Mouse (Mus musculus) bone marrow macrophage, adult 2 months (primary cell): ENCODE measurements at regions not wholly inside any gene's neighbourhood (a gene's known extent, or its start where the extent isn't known, plus 50 kb on each side); places are given as distances from the start of the nearest gene placed in this dataset.

ENCODE experiments used
- CTCF ChIP-seq: IDR thresholded peaks from 2 replicates; pipeline ENCODE4 v1.5.1; 2012; ENCODE audit warnings: low read depth, mild to moderate bottlenecking, low read length, moderate library complexity
- POLR2A ChIP-seq: IDR thresholded peaks from 2 replicates; pipeline ENCODE4 v1.6.1; 2012; ENCODE audit warnings: mild to moderate bottlenecking, low read depth, low read length, borderline replicate concordance

DNA sequence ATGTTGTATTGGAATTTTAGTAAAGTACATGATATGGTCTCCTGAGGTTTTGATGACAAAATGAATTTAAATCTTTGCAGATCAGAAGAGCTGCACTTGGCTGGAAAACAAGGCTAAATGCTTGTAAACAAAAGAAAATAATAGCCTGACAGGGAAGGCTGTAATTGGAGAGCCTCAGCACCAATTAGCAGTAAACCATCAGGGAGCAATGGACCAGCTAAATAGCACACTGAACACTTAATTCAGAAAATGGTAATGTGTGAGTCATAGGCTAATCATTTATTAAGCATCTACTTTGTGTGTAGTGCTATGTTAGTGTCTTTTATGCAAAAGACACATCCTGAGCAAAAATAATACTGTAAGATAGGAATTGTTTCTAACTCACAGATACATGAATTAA lies 152.0 kb upstream of the Tbx18 start:
- TF ChIP-seq CTCF = no peak
- no peak for TF ChIP-seq POLR2A
